Mouse (Mus musculus) embryonic facial prominence, embryonic 15.5 days (tissue): ENCODE data around the gene Dusp7. TPM values are rescaled to one million over a fixed set of nuclear protein-coding genes. Genes with fewer than 3 reads are reported as not detected.
A peak's percentile ranks its signal among the peaks of the same experiment; 100 is the strongest.

Source experiments
- ATAC-seq: fragments of 200-750 bp; cut with Nextera tagmentation; 2 replicates; pipeline ENCODE4 v1.8.0; 2017; ENCODE audit warnings: low read depth, moderate TSS enrichment; ENCODE audit not compliant: insufficient number of reproducible peaks, low FRiP score, low TSS enrichment
- H3K27ac ChIP-seq: fragments of 300-500 bp; sonication (generic); replicated peaks from 2 replicates; pipeline ENCODE4 v1.5.1; 2015; ENCODE audit warnings: mild to moderate bottlenecking, inconsistent platforms
- H3K27me3 ChIP-seq: fragments of 300-500 bp; sonication (generic); 2 replicates; pipeline ENCODE4 v1.6.1; 2015; ENCODE audit warnings: inconsistent platforms
- H3K36me3 ChIP-seq: fragments of 300-500 bp; sonication (generic); 2 replicates; pipeline ENCODE4 v1.6.1; 2015; ENCODE audit warnings: mild to moderate bottlenecking, inconsistent platforms
- H3K4me1 ChIP-seq: fragments of 300-500 bp; sonication (generic); 2 replicates; pipeline ENCODE4 v1.6.1; 2015; ENCODE audit warnings: inconsistent platforms
- H3K4me2 ChIP-seq: fragments of 300-500 bp; sonication (generic); replicated peaks from 2 replicates; pipeline ENCODE4 v1.6.1; 2015; ENCODE audit warnings: mild to moderate bottlenecking, inconsistent platforms
- H3K4me3 ChIP-seq: fragments of 300-500 bp; sonication (generic); replicated peaks from 2 replicates; pipeline ENCODE4 v1.5.1; 2015; ENCODE audit warnings: mild to moderate bottlenecking, inconsistent platforms
- H3K9ac ChIP-seq: fragments of 300-500 bp; sonication (generic); 2 replicates; pipeline ENCODE4 v1.6.1; 2015; ENCODE audit warnings: inconsistent platforms
- H3K9me3 ChIP-seq: fragments of 300-500 bp; sonication (generic); replicated peaks from 2 replicates; pipeline ENCODE4 v1.6.1; 2016; ENCODE audit warnings: inconsistent platforms
- WGBS: fragments of 180-500 bp; shearing (Covaris S2); methylation state at CpG from one replicate; pipeline ENCODE4 v1.1.7; 2015; 5-methylcytosine and 5-hydroxymethylcytosine counted together
- polyA plus RNA-seq: library from polyadenylated mRNA; unstranded; fragments of >200 nt; fragmentation: Nextera tagmentation; extraction: Ambion mirVana; gene quantifications from 2 replicates; pipeline ENCODE4 v1.2.1, GENCODE M21; 2015

The Dusp7 gene
- polyA plus RNA-seq, 1 experiment from 2014 or later: 42.3 TPM

DNA sequence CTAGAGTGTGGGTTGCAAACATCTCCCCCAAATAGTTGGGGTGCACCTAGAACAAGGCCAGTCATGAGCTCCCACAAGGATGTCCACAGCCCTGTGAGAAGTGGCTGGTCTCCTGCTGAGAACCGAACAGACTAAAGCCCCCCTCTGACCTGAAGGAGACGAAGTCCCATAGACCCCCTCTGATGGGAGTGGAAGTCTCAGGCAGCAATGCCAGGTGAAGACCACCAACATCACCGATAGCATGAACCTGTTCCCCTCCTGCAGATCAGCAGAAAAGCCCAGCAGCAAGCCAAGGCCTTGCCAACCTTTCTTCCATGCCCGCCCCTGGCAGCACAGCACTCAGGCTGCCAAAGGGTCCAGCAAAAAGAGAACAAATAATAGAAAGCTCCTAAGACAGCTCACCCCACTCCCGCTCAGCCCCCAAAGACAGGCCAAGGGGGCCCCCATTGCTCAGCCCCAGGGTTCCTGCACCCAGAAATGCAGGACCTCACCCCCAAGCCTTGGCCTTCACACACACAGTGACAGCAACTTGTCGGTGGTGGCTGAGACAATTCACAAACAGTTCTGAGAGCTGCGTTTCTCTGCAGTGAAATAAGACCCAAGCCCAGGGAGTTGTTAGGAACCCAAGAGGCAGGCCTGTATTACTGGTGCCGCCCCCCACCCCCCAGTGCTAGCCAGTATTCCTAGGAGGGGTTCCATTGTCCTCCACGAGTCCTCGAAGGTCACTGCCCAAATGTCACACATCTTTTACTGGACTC is 13.0 kb upstream of the Dusp7 start:
- Histone ChIP-seq H3K27ac (peak overlapping the region; percentile 91), H3K27me3 (no peaks in the 10 kb centered on the region), H3K4me3 (no peak overlapping the region), H3K4me2 (peak overlapping the region; percentile 13), H3K4me1 (peaks cover 95% of the 10 kb centered on the region), H3K36me3 (no peaks in the 10 kb centered on the region), H3K9ac (no peak overlapping the region), H3K9me3 (no peaks in the 10 kb centered on the region)
- no peak for ATAC-seq
- 49% methylated on average over 10 of the region's 10 CpGs for WGBS

DNA sequence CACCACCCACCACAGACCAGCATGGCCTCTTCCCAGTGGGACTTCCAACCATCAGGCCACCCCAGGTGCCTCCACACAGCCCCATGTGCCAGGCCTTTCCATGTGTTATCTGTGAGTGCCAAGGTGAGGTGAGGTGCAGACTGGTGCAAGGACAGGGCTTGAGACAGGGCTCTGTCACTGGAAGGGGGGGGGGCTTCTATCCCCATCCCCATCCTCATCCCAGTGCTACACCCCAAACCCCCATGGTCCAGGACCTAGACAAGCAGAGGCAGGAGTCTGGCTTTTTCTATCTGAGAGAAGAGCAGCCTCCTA is 12.5 kb upstream of the Dusp7 start:
- H3K4me3 ChIP-seq: no peak overlapping the region
- peak overlapping the region; percentile 91 for H3K27ac ChIP-seq
- no peaks in the 10 kb centered on the region for H3K36me3 ChIP-seq

DNA sequence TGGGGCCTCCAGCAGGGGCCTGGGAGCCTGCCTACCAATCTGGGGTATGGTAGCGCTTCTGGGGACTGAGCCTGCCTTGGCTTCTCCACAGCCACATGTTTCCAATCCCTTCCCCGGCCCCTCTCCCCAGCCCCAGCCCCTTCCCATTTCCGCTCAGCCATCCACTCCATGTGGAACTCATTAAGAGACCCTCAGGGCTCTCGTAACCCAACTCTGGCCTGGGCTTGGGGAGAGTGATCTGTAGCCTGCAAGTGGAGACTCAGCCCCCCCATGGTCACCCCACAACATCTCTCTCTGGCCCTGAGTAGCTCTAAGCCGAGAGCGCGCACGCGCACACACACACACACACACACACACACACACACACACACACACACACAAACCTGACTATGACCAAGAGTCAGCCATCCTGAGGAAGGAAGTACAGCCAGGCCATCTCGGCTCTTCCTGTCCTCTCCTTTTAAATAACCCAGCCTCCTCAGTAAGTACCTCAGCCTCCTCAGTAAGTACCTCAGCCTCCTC is 12.0 kb upstream of the Dusp7 start:
- Histone ChIP-seq H3K4me2 (peak overlapping the region; percentile 13), H3K36me3 (no peaks in the 10 kb centered on the region), H3K4me3 (no peak overlapping the region), H3K27me3 (no peaks in the 10 kb centered on the region), H3K4me1 (peaks cover 85% of the 10 kb centered on the region), H3K9me3 (no peaks in the 10 kb centered on the region), H3K9ac (no peak overlapping the region), H3K27ac (peak overlapping the region; percentile 91)
- 31% methylated on average over 10 of the region's 10 CpGs for WGBS
- peak; percentile 89 for ATAC-seq

More for the DNA sequence above, 12.5 kb upstream of the Dusp7 start:
- ATAC-seq: no peak; the same call in 1 of the 2 replicates
- no peaks in the 10 kb centered on the region for H3K27me3 ChIP-seq
- no peak overlapping the region for H3K9ac ChIP-seq
- H3K4me1 ChIP-seq: peaks cover 89% of the 10 kb centered on the region
- peak overlapping the region; percentile 13 for H3K4me2 ChIP-seq
- no peaks in the 10 kb centered on the region for H3K9me3 ChIP-seq

DNA sequence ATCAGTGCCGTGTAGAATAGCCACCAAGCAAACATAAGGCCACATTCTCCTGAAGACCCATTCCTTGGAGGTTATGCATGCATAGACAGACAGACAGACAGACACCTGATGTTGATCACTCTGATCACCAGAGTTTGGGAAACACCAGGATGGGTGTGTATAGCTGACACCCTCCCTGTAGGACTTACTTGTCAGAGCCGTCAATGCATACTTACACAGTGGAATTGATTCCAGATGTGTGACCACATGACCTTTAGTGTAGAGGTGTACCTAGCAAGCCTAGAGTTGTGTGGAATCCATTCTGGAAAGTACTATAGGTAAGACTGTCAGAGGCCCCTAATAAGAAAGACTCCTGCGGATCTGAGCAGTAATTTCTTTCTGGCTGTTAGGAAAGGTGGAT is 11.3 kb upstream of the Dusp7 start:
- no peaks in the 10 kb centered on the region for H3K27me3 ChIP-seq
- H3K4me1 ChIP-seq: peaks cover 77% of the 10 kb centered on the region
- no peaks in the 10 kb centered on the region for H3K9me3 ChIP-seq
- ATAC-seq: no peak
- WGBS: 45% methylated on average over 3 of the region's 3 CpGs
- H3K4me3 ChIP-seq: no peak overlapping the region
- peak overlapping the region; percentile 91 for H3K27ac ChIP-seq
- no peaks in the 10 kb centered on the region for H3K36me3 ChIP-seq
- no peak overlapping the region for H3K4me2 ChIP-seq
- H3K9ac ChIP-seq: no peak overlapping the region

DNA sequence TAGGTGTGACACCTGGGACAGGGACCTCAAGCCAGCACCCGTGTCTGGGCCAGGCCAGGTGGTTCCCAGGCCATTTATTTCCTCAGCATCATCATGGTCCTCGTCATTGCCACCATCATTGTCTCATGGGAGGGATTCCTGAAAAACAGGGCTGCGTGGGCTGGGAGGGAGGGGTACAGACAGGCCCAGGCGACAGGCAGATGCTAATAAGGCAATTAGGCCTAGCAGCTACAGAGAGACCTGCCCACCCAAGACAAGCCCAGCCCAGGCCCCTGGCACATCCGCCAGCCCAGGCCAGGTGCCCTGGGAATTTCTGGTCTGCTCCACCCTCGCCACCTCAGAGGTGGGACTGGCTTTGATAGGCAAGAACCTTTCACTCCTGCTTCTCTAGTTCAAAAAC is 9.1 kb upstream of the Dusp7 start:
- Histone ChIP-seq H3K4me2 (no peak overlapping the region), H3K27ac (peak overlapping the region; percentile 55), H3K27me3 (no peaks in the 10 kb centered on the region), H3K4me1 (peaks cover 57% of the 10 kb centered on the region), H3K4me3 (no peak overlapping the region), H3K9me3 (no peaks in the 10 kb centered on the region), H3K36me3 (no peaks in the 10 kb centered on the region), H3K9ac (no peak overlapping the region)
- no peak for ATAC-seq
- 57% methylated on average over 6 of the region's 6 CpGs for WGBS

DNA sequence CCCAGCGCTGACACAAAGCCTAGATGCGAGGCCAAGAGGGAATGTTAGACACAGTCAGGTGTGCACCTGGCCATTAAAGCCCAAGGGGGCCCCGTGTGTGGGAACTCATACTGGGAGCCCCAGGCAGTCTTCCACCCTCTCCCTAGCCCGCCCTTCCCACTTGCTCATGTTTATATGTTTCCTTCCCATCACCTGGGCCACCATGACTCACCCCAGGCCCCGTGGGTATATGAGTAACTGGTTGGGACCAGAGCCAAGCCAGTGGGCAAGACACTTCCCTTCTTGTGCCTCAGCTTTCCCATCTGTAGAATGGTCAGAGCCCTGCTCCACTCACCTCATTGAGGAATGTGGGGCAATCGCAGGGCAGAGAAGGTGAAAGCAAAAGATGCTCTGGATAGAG is 7.3 kb upstream of the Dusp7 start:
- Histone ChIP-seq H3K9me3 (no peaks in the 10 kb centered on the region), H3K4me2 (no peak overlapping the region), H3K36me3 (no peaks in the 10 kb centered on the region), H3K9ac (no peak overlapping the region), H3K27me3 (no peaks in the 10 kb centered on the region), H3K4me3 (no peak overlapping the region), H3K4me1 (peaks cover 50% of the 10 kb centered on the region), H3K27ac (no peak overlapping the region)
- 64% methylated on average over 6 of the region's 6 CpGs for WGBS
- ATAC-seq: no peak

DNA sequence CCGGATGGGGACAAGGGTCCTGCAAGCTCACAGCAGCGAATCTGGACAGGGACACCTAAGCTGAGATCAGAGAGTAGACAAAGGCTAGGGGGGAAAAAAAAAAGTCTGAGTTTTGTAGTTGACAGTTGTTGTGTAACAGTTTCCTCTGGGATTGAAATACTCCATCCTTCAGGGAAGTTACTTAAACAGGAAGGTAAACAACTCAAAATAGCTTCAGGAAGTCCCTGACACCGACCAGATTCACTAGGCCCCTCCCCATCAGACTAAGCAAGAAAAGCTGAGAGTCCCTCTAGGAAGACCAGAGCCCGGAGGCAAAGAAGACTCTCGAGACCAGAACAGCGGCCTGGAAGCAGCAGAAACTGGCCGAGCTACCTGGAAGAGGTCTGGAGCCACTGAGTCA is 3.1 kb upstream of the Dusp7 start:
- H3K4me3 ChIP-seq: no peak overlapping the region
- no peaks in the 10 kb centered on the region for H3K27me3 ChIP-seq
- 59% methylated on average over 7 of the region's 7 CpGs for WGBS
- peak overlapping the region; percentile 52 for H3K27ac ChIP-seq
- no peaks in the 10 kb centered on the region for H3K9me3 ChIP-seq
- H3K4me1 ChIP-seq: peaks cover 28% of the 10 kb centered on the region
- no peak for ATAC-seq
- no peak overlapping the region for H3K4me2 ChIP-seq
- H3K9ac ChIP-seq: no peak overlapping the region
- no peaks in the 10 kb centered on the region for H3K36me3 ChIP-seq

DNA sequence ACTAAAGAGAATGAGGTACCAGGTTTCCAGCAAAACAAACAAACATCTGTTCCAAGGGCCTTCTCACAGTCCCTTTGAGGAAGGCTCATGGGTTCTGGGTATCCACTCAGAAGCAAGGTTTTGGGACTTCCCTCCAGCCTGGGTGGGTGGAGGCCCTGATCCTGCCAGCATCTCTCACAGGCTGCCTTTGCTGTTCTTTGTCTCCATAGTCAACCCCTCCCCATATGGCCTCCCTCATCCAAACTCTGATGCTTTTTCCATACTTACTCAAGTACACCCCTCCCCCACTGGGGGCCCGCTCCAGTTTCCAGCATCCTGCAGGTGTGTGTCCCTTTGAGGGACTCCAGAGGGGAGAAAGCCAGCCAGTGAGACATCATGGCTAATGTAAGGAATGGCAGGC is 2.2 kb upstream of the Dusp7 start:
- no peak overlapping the region for H3K9ac ChIP-seq

DNA sequence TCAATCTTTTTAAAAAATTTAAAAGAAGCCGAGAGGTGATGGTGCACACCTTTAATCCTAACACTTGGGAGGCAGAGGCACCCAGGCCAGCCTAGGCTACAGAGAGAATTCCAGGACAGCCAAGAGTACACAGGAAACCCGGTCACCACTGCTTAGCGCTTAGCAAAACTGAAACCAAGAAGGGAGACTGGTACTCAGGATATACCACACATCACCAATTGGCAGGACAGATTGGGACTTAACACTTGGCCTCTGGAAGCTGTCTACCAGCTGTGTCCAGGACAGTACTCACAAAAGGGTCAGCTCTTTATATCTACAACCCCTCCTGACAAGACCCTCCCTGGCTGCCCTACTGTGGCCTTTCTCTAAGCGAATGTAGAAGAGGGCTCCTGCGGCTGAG is 1.4 kb upstream of the Dusp7 start:
- ATAC-seq: no peak
- WGBS: 19% methylated on average over 5 of the region's 5 CpGs

More for the DNA sequence above, 2.2 kb upstream of the Dusp7 start:
- Histone ChIP-seq H3K4me1 (peaks cover 37% of the 10 kb centered on the region), H3K27me3 (no peaks in the 10 kb centered on the region), H3K4me2 (no peak overlapping the region), H3K4me3 (no peak overlapping the region), H3K36me3 (0 out of 2 replicates have a peak, but pooled peaks cover 3% of the 10 kb centered on the region), H3K27ac (peak overlapping the region; percentile 44; the same call in 1 of the 2 replicates), H3K9me3 (no peaks in the 10 kb centered on the region)
- 42% methylated on average over 1 of the region's 1 CpGs for WGBS
- no peak for ATAC-seq

DNA sequence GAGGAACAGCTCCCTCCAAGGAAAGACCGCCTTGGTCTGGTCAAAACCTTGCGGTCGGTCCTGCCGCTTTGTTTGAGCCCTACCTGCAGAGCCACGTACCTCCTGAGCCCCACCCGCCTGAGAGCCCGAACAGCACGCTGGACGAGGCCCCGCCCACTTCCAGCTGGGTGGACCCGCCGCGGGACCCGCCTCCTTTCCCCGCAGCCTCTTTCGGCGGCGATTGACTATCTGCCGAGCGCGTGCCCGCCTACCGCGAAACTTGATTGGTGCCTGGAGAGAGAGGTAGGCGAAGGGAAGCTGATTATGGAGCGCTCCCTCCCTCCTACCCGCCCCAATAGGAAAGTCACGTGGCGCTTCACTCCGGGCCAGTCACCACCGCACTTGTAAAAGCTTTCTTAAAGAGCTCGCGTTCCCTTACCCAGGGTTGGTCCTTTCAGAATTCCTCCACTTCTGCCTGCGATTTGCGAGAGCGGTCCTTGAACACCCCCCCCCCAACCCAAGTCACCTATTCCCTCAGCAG is 780 bp upstream of the Dusp7 start:
- under 1% methylated on average over 36 of the region's 36 CpGs for WGBS
- Histone ChIP-seq H3K9me3 (no peaks in the 10 kb centered on the region), H3K27ac (peak overlapping the region; percentile 99), H3K9ac (peak overlapping the region; percentile 95), H3K36me3 (peaks cover 9% of the 10 kb centered on the region), H3K4me1 (peaks cover 52% of the 10 kb centered on the region), H3K4me3 (peak overlapping the region; percentile 93), H3K27me3 (no peaks in the 10 kb centered on the region), H3K4me2 (peak overlapping the region; percentile 97)
- peak; percentile 92 for ATAC-seq

More for the DNA sequence above, 1.4 kb upstream of the Dusp7 start:
- Histone ChIP-seq H3K4me2 (peak overlapping the region; percentile 97), H3K27ac (peak overlapping the region; percentile 99), H3K27me3 (no peaks in the 10 kb centered on the region), H3K9me3 (no peaks in the 10 kb centered on the region), H3K4me1 (peaks cover 45% of the 10 kb centered on the region), H3K4me3 (peak overlapping the region; percentile 93), H3K36me3 (0 out of 2 replicates have a peak, but pooled peaks cover 3% of the 10 kb centered on the region), H3K9ac (peak overlapping the region; percentile 55)

DNA sequence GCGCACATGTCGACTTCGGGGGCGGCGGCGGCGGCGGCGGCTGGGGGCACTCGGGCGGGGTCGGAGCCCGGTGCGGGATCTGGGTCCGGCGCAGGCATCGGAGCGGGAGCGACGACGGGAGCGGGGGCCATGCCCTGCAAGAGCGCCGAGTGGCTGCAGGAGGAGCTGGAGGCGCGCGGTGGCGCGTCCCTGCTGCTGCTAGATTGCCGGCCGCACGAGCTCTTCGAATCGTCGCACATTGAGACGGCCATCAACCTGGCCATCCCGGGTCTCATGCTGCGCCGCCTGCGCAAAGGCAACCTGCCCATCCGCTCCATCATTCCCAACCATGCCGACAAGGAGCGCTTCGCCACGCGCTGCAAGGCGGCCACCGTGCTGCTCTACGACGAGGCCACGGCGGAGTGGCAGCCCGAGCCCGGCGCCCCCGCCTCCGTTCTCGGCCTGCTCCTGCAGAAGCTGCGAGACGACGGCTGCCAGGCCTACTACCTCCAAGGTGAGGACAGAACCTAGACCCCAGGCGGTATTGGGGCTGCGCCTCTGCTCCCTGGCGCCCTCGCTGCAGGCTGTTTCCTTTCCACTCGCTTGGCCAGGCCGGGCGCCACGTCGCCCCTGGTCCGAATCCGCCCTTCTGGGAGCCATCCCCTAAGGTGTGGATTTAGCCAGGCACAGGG is 534 bp downstream of the Dusp7 start:
- no peaks in the 10 kb centered on the region for H3K27me3 ChIP-seq
- no peak for ATAC-seq
- peak overlapping the region; percentile 97 for H3K4me2 ChIP-seq
- WGBS: under 1% methylated on average over 72 of the region's 72 CpGs
- peak overlapping the region; percentile 99 for H3K27ac ChIP-seq
- H3K9me3 ChIP-seq: no peaks in the 10 kb centered on the region
- H3K4me1 ChIP-seq: peaks cover 65% of the 10 kb centered on the region
- peak overlapping the region; percentile 95 for H3K9ac ChIP-seq
- H3K4me3 ChIP-seq: peak overlapping the region; percentile 93
- H3K36me3 ChIP-seq: peaks cover 22% of the 10 kb centered on the region
